Comparison of ENCODE assay signal across 29 mouse cellular contexts in the genomic region with DNA sequence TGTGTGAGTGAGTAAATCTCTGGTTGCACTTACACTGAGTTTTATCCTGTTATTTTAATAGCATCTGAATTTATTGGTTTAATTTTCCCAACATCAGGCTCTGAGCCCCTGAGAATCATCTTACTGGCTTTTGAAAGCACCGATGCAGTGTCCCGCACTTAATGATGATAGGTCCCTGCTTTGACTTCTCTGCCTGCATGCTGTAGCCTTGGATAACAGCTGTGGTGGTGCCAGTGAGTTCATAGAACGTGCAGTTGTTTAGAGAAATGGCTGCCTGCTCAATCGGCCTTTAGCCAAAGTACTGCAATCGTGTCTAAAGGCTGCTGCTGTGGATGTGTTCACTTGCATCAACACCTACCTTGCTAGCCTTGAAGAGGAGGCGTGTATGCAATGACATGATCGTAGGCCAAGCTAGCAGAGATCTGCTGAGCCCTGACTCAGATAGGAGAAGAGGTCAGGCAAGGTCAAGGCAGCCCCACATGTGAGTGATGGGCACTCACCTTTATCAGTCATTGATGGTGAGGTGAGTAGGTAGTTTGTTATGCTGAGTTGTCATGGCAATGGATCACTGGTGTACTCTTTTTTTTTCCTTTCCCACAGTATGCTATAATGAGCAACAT. TPM values are rescaled to one million over a fixed set of nuclear protein-coding genes. Genes with fewer than 3 reads are reported as not detected.
DNase-seq lines count a peak whose midpoint lies in the region; ATAC-seq and TF ChIP-seq lines count a peak whose summit lies in the region.
"Had no signal": no experiment of that assay in that cellular context is flagged by ENCODE, and none has a peak within 500 bp of the region (broad histone marks: within the 10 kb centered on the region; RNA-seq: fewer than 3 reads in every experiment).

No protein-coding gene starts in this region.

- no peak overlapping the region for H3K27ac ChIP-seq in hindbrain, embryonic 15.5 days (replicated peaks)
- H3K27ac ChIP-seq in hindbrain, embryonic 11.5 days (ENCODE audit: low read depth, low read length), result no peak overlapping the region
- no peak overlapping the region for H3K27ac ChIP-seq in midbrain, postnatal 0 days (ENCODE audit: low read depth, low read length)
- no peak overlapping the region for H3K27ac ChIP-seq in midbrain, embryonic 10.5 days (replicated peaks)
- H3K27ac ChIP-seq in neural tube, embryonic 14.5 days (ENCODE audit: low read depth, low read length), result 0 out of 2 replicates have a peak overlapping the region, but pooled peaks have one; percentile 2
- H3K27ac ChIP-seq: forebrain, embryonic 10.5 days; heart, embryonic 10.5 days; limb, embryonic 13.5 days; liver, embryonic 12.5 days; midbrain, embryonic 13.5 days had no signal

- no peak for TF ChIP-seq CTCF in midbrain, postnatal 0 days (IDR thresholded peaks at IDR 0.05)

- no peak overlapping the region for H3K4me3 ChIP-seq in hindbrain, embryonic 15.5 days
- H3K4me3 ChIP-seq in hindbrain, embryonic 11.5 days (ENCODE audit: low read depth, low read length), result no peak overlapping the region
- H3K4me3 ChIP-seq in midbrain, postnatal 0 days (ENCODE audit: low read depth, low read length), result no peak overlapping the region
- H3K4me3 ChIP-seq in midbrain, embryonic 10.5 days, result no peak overlapping the region
- no peak overlapping the region for H3K4me3 ChIP-seq in neural tube, embryonic 14.5 days (ENCODE audit: low read depth, low read length)
- H3K4me3 ChIP-seq: forebrain, embryonic 10.5 days; heart, embryonic 10.5 days; limb, embryonic 13.5 days; liver, embryonic 12.5 days; midbrain, embryonic 13.5 days had no signal

- H3K36me3 ChIP-seq in hindbrain, embryonic 15.5 days, result no peaks in the 10 kb centered on the region
- no peaks in the 10 kb centered on the region for H3K36me3 ChIP-seq in hindbrain, embryonic 11.5 days (ENCODE audit: control insufficient read depth, insufficient read depth, low read length)
- no peaks in the 10 kb centered on the region for H3K36me3 ChIP-seq in midbrain, postnatal 0 days (ENCODE audit: insufficient read depth, low read length)
- H3K36me3 ChIP-seq in midbrain, embryonic 10.5 days, result no peaks in the 10 kb centered on the region
- no peaks in the 10 kb centered on the region for H3K36me3 ChIP-seq in neural tube, embryonic 14.5 days (ENCODE audit: control insufficient read depth, insufficient read depth, low read length)
- H3K36me3 ChIP-seq: forebrain, embryonic 10.5 days; heart, embryonic 10.5 days; limb, embryonic 13.5 days; liver, embryonic 12.5 days; midbrain, embryonic 13.5 days had no signal

- H3K4me2 ChIP-seq in hindbrain, embryonic 15.5 days, result no peak overlapping the region
- no peak overlapping the region for H3K4me2 ChIP-seq in hindbrain, embryonic 11.5 days (replicated peaks; ENCODE audit: low read depth, low read length)
- H3K4me2 ChIP-seq in midbrain, postnatal 0 days (ENCODE audit: low read depth, low read length, poor library complexity, severe bottlenecking), result no peak overlapping the region
- no peak overlapping the region for H3K4me2 ChIP-seq in neural tube, embryonic 14.5 days (ENCODE audit: low read depth, low read length)
- H3K4me2 ChIP-seq: limb, embryonic 13.5 days; liver, embryonic 12.5 days; midbrain, embryonic 13.5 days had no signal

- ATAC-seq in hindbrain, embryonic 15.5 days (ENCODE audit: low FRiP score, low read depth), result 0 out of 2 replicates have a peak, but pooled peaks have one; percentile 31
- no peak for ATAC-seq in hindbrain, embryonic 11.5 days (ENCODE audit: low FRiP score)
- ATAC-seq in midbrain, postnatal 0 days (ENCODE audit: low FRiP score), result no peak
- peak; percentile 41; the same call in 1 of the 2 replicates for ATAC-seq in neural tube, embryonic 14.5 days (ENCODE audit: low read depth)
- ATAC-seq: activated CD4-positive, CD25-positive, alpha-beta regulatory T cell, adult 4 months; forebrain, embryonic 16.5 days; inflammation-experienced regulatory T-cells, adult 6 months; liver, embryonic 12.5 days; midbrain, embryonic 13.5 days had no signal

- no peaks in the 10 kb centered on the region for H3K9me3 ChIP-seq in hindbrain, embryonic 15.5 days
- no peaks in the 10 kb centered on the region for H3K9me3 ChIP-seq in hindbrain, embryonic 11.5 days (ENCODE audit: control insufficient read depth, low read length)
- H3K9me3 ChIP-seq in midbrain, postnatal 0 days (ENCODE audit: low read length), result no peaks in the 10 kb centered on the region
- H3K9me3 ChIP-seq in midbrain, embryonic 10.5 days (replicated peaks), result no peaks in the 10 kb centered on the region
- no peaks in the 10 kb centered on the region for H3K9me3 ChIP-seq in neural tube, embryonic 14.5 days (ENCODE audit: control insufficient read depth, low read length)
- H3K9me3 ChIP-seq: forebrain, embryonic 10.5 days; heart, embryonic 10.5 days; limb, embryonic 13.5 days; liver, embryonic 12.5 days; midbrain, embryonic 13.5 days had no signal

- peaks cover 5% of the 10 kb centered on the region for H3K27me3 ChIP-seq in hindbrain, embryonic 15.5 days
- peaks cover 5% of the 10 kb centered on the region for H3K27me3 ChIP-seq in hindbrain, embryonic 11.5 days (ENCODE audit: control insufficient read depth, insufficient read depth, low read length)
- peaks cover 6% of the 10 kb centered on the region; the same call in 1 of the 2 replicates for H3K27me3 ChIP-seq in midbrain, postnatal 0 days (ENCODE audit: insufficient read depth, low read length)
- H3K27me3 ChIP-seq in midbrain, embryonic 10.5 days (ENCODE audit: low read depth, poor library complexity, severe bottlenecking), result peaks cover 30% of the 10 kb centered on the region
- peaks cover 2% of the 10 kb centered on the region; the same call in 1 of the 2 replicates for H3K27me3 ChIP-seq in neural tube, embryonic 14.5 days (ENCODE audit: control insufficient read depth, insufficient read depth, low read length)

- no peak for DNase-seq in hindbrain, embryonic 11.5 days (ENCODE audit: low spot score)
- peak; percentile 24 for DNase-seq in midbrain, postnatal 0 days (ENCODE audit: low spot score)
- DNase-seq in midbrain, embryonic 10.5 days (ENCODE audit: low spot score), result no peak
- DNase-seq in brain, adult 2 months (ENCODE audit: low read depth, low spot score), result peak; percentile 60
- no peak for DNase-seq in adrenal gland, postnatal 10 days
- DNase-seq: adrenal gland, adult 8-10 months; cerebellum, adult 9-10 months; gastrocnemius, postnatal 10 days; heart, postnatal 4 days; kidney, adult 18-20 months; kidney, postnatal 4 days; lung, adult 18-20 months; lung, postnatal 10 days; thymus, adult 2 months; thymus, postnatal 4 days had no signal

- peaks cover 13% of the 10 kb centered on the region for H3K4me1 ChIP-seq in hindbrain, embryonic 15.5 days (replicated peaks)
- H3K4me1 ChIP-seq in hindbrain, embryonic 11.5 days (replicated peaks; ENCODE audit: control insufficient read depth, insufficient read depth, low read length), result 0 out of 2 replicates have a peak, but pooled peaks cover 2% of the 10 kb centered on the region
- no peaks in the 10 kb centered on the region for H3K4me1 ChIP-seq in midbrain, postnatal 0 days (ENCODE audit: insufficient read depth, low read length)
- H3K4me1 ChIP-seq in midbrain, embryonic 10.5 days, result peaks cover 34% of the 10 kb centered on the region
- peaks cover 4% of the 10 kb centered on the region; the same call in 1 of the 2 replicates for H3K4me1 ChIP-seq in neural tube, embryonic 14.5 days (ENCODE audit: control insufficient read depth, insufficient read depth, low read length)
- H3K4me1 ChIP-seq: liver, embryonic 12.5 days had no signal

- H3K9ac ChIP-seq in hindbrain, embryonic 15.5 days, result no peak overlapping the region
- H3K9ac ChIP-seq in hindbrain, embryonic 11.5 days (ENCODE audit: low read depth, low read length), result no peak overlapping the region
- no peak overlapping the region for H3K9ac ChIP-seq in midbrain, postnatal 0 days (replicated peaks; ENCODE audit: low read length, poor library complexity, severe bottlenecking)
- no peak overlapping the region for H3K9ac ChIP-seq in neural tube, embryonic 14.5 days (replicated peaks; ENCODE audit: low read depth, low read length)
- H3K9ac ChIP-seq: limb, embryonic 13.5 days; liver, embryonic 12.5 days; midbrain, embryonic 13.5 days had no signal

- 68% methylated on average over 7 of the region's 7 CpGs for WGBS in hindbrain, embryonic 15.5 days
- 87% methylated on average over 7 of the region's 7 CpGs for WGBS in hindbrain, embryonic 11.5 days
- WGBS in midbrain, postnatal 0 days, result 82% methylated on average over 7 of the region's 7 CpGs
- 83% methylated on average over 7 of the region's 7 CpGs for WGBS in midbrain, embryonic 10.5 days
- WGBS in neural tube, embryonic 14.5 days, result 61% methylated on average over 7 of the region's 7 CpGs

RNA-seq across cellular contexts. Expression of a gene that starts 4.8 kb away (rescaled TPM):
- polyA plus RNA-seq in hindbrain, embryonic 15.5 days (2015; fragmentation: Nextera tagmentation; extraction: Ambion mirVana), result 1.7 and 2.8 TPM in 2 replicates
- polyA plus RNA-seq in hindbrain, embryonic 11.5 days (2014; fragmentation: Nextera tagmentation; extraction: Ambion mirVana), result 1.7 and 2.1 TPM in 2 replicates
- 0.93 and 0.94 TPM in 2 replicates for total RNA-seq in midbrain, postnatal 0 days (2014; rRNA removed)
- polyA plus RNA-seq in midbrain, postnatal 0 days (2015; fragmentation: Nextera tagmentation; extraction: Ambion mirVana), result 1.5 and 1.7 TPM in 2 replicates
- polyA plus RNA-seq in midbrain, embryonic 10.5 days (2016; fragmentation: Nextera tagmentation; extraction: Ambion mirVana), result 1.4 and 1.5 TPM in 2 replicates
- 1.4 and 2.3 TPM in 2 replicates for polyA plus RNA-seq in neural tube, embryonic 14.5 days (2014; fragmentation: Nextera tagmentation; extraction: Ambion mirVana)
- 1 to 10 TPM; 5.4 to 6.8 TPM for total RNA-seq in adrenal gland, postnatal 10 days (2021)
- total RNA-seq: common myeloid progenitor, adult 5-6 weeks; granulocyte monocyte progenitor cell, adult 5-6 weeks; neutrophil, adult 5-6 weeks had no signal
- polyA plus RNA-seq: activated CD4-positive, CD25-positive, alpha-beta regulatory T cell, adult 4 months; C2C12; inflammation-experienced regulatory T-cells, adult 6 months had no signal

RNA-seq across cellular contexts. Expression of a gene that starts 45.1 kb away (rescaled TPM):
- polyA plus RNA-seq in hindbrain, embryonic 15.5 days (2015; fragmentation: Nextera tagmentation; extraction: Ambion mirVana), result 3.8 and 4.0 TPM in 2 replicates
- polyA plus RNA-seq in hindbrain, embryonic 11.5 days (2014; fragmentation: Nextera tagmentation; extraction: Ambion mirVana), result 4.3 and 6.8 TPM in 2 replicates
- total RNA-seq in midbrain, postnatal 0 days (2014; rRNA removed), result 26.9 and 27.9 TPM in 2 replicates
- polyA plus RNA-seq in midbrain, postnatal 0 days (2015; fragmentation: Nextera tagmentation; extraction: Ambion mirVana), result 3.1 and 3.8 TPM in 2 replicates
- polyA plus RNA-seq in midbrain, embryonic 10.5 days (2016; fragmentation: Nextera tagmentation; extraction: Ambion mirVana), result 2.6 and 3.3 TPM in 2 replicates
- polyA plus RNA-seq in neural tube, embryonic 14.5 days (2014; fragmentation: Nextera tagmentation; extraction: Ambion mirVana), result 6.9 and 9.0 TPM in 2 replicates
- 10 to 100 TPM; 14.5 to 26.9 TPM for total RNA-seq in adrenal gland, postnatal 10 days (2021)

Comparison
In these comparisons a context has a peak if more than half of its experiments do, and no peak if none do; other contexts are left out.
1. ATAC-seq: peak in hindbrain, embryonic 15.5 days (single experiment) and neural tube, embryonic 14.5 days (single experiment); none in hindbrain, embryonic 11.5 days (single experiment) and midbrain, postnatal 0 days (single experiment).
2. DNase-seq: peak in midbrain, postnatal 0 days (single experiment) and brain, adult 2 months (single experiment); none in hindbrain, embryonic 11.5 days (single experiment), midbrain, embryonic 10.5 days (single experiment) and adrenal gland, postnatal 10 days (single experiment).